Mouse (Mus musculus): ENCODE measurements at regions not wholly inside any gene's neighbourhood (a gene's known extent, or its start where the extent isn't known, plus 50 kb on each side); places are given as distances from the start of the nearest gene placed in this dataset.
"Not testable (repeated sequence)": the region's sequence is repeated elsewhere in the genome, so short reads cannot be mapped to it uniquely, and the experiment has no call there.

DNA sequence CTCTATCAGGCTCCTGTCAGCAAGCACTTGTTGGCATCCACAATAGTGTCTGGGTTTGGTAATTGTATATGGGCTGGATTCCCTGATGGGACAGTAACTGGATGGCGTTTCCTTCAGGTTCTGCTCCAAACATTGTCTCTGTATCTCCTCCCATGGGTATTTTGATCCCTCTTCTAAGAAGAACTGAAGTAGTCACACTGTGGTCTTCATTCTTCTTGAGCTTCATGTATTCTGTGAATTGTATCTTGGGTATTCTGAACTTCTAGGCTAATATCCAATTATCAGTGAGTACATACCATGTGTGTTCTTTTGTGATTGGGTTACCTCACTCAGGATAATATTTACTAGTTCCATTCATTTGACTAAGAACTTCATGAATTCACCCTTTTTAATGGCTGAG, 119.2 kb upstream of the Gm21119 start:
- DNase-seq; intact Hi-C loops (cut with DNase I; ENCODE audit: low total_unique reads): not testable (repeated sequence)

DNA sequence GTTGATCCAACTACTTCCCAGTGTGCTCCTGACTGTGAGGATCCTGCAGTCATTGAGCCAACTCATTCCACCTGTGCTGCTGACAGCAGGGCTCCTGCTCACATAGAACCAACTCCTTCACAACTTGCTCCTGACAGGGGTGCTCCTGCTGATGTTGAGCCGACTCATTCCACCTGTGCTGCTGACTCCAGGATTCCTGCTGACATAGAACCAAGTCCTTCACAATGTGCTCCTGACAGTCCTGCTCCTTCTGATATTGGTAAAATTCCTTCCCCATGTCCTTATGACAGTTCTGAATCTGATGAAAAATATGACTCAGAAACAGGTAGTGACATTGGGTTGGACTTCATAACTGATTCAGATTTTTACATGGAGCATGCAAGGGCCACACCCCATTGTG, 100.8 kb upstream of the Gm21119 start:
- DNase-seq; intact Hi-C loops (cut with DNase I; ENCODE audit: low total_unique reads): not testable (repeated sequence)

DNA sequence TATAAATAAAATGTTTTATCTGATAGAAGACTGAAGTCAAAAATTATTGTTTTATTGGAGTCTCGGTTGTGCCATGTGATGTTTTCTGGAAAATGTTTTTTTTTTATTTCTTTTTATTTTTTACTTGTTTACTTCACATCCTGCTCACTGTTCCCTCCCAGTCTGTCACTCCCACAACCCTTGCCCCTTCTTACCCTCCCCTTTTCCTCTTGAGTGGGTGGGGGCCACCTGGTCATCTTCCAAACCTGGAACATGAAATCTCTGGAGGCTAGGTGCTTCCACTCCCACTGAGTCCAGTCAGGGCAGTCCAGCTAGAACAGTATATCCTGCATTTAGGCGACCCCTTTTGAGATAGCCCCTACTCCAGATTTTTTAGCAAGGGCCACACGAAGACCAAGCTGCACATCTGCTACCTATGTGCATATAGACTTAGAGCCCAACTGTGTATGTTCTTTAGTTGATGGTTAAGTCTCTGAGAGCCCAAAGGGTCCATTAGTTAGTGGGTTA, 98.3 kb upstream of the Gm21119 start:
- DNase-seq; intact Hi-C loops (cut with DNase I; ENCODE audit: low total_unique reads): not testable (repeated sequence)

DNA sequence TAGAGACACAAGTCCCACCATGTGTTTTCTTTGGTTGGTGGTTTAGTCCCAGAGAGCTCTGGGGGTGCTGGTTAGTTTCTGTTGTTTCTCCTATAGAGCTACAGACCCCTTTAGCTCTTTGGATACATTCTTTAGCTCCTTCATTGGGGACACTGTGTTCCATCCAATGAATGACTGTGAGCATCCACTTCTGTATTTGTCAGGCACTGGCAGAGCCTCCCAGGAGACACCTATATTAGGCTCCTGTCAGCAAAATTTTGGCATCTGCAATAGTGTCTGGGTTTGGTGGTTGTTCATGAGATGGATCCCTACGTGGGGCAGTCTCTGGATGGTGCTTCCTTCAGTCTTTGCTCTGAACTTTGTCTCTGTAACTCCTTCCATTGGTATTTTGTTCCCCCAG, 97.2 kb upstream of the Gm21119 start:
- intact Hi-C loops (cut with DNase I; ENCODE audit: low total_unique reads); DNase-seq: not testable (repeated sequence)

- DNase-seq; intact Hi-C loops (cut with DNase I; ENCODE audit: low total_unique reads): not testable (repeated sequence)
These were observed 90.2 kb upstream of the Gm21119 start for GRCm38 (mm10) chr8:20524539-20524938.

GRCm38 (mm10) chr8:20529048-20529447, 85.7 kb upstream of the Gm21119 start:
- intact Hi-C loops (cut with DNase I; ENCODE audit: low total_unique reads); DNase-seq: not testable (repeated sequence)

- DNase-seq; intact Hi-C loops (cut with DNase I; ENCODE audit: low total_unique reads): not testable (repeated sequence)
These were observed 75.7 kb upstream of the Gm21119 start for GRCm38 (mm10) chr8:20539031-20539430.

DNA sequence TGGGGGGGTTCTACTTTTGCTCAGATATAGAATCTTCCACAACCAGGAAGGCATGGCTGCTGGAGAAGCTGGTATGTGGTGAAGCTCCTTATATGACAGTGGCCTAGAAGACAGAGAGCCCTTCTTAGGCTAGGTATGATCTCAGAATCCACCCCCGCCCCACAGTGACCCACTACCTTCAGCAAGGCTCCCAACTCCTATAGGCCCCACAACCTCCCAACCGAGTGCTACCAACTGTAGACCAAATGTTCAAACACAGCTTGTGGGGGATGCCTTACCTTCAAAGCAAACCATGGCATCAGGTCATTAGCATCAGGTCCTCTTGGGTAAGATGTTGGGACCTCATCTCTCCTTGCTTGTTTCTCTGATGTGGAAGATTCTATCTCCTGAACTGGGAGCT, 70.6 kb upstream of the Gm21119 start:
- intact Hi-C loops (cut with DNase I; ENCODE audit: low total_unique reads); DNase-seq: not testable (repeated sequence)

DNA sequence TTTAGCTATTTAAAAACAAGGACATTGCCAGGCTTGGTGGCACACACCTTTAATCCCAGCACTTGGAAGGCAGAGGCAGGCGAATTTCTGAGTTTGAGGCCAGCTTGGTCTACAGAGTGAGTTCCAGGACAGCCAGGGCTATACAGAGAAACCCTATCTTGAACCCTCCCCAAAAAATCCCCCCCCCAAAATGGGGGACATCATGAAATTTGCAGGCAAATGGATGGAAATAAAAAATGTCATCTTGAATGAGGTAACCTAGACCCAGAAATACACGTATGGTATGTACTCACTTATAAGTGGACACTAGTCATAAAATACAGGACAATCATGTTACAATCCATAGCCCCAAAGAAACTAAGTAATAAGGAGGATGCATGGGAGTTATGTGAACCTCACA, 69.4 kb upstream of the Gm21119 start:
- DNase-seq; intact Hi-C loops (cut with DNase I; ENCODE audit: low total_unique reads): not testable (repeated sequence)

- intact Hi-C loops (cut with DNase I; ENCODE audit: low total_unique reads); DNase-seq: not testable (repeated sequence)
These were observed 68.3 kb upstream of the Gm21119 start for GRCm38 (mm10) chr8:20546401-20546800.

DNA sequence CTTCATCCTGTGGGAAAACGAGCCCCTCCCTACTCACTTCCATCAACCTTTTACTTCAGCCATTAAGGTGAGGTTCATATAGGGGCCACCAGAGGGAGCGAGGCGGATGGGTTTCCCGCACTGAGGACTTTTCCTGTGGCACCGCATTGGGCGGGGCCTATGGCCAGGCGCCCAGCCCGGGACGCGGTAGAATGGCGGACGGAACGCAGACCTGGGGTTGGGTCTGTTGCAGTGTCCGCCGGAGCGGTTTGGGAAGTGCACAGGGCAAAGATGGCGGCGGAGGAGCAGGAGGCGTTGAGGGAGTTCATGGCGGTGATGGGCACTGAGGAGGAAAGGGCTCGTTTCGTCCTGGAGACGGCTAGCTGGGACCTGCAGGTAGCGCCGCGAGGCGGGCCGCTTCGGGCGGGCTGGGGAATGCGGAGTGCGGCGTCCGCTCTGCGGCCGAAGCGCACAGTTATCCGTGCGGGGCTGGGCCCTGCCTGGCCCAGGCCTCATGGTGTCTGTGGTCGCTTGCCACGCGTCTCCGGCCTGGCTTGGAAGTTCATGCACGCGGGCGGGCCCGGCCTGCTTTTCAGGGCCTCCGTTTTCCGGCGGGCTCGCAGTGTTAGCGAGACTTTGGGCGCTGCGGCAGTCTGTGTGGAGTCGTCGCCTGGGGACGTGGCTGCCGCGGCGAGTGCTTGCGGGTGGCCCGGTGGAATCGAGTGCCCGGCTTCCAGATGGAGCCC, 64.5 kb upstream of the Gm21119 start:
- peak; percentile 74 for DNase-seq
- intact Hi-C loops (cut with DNase I; ENCODE audit: low total_unique reads): not testable (repeated sequence)

DNA sequence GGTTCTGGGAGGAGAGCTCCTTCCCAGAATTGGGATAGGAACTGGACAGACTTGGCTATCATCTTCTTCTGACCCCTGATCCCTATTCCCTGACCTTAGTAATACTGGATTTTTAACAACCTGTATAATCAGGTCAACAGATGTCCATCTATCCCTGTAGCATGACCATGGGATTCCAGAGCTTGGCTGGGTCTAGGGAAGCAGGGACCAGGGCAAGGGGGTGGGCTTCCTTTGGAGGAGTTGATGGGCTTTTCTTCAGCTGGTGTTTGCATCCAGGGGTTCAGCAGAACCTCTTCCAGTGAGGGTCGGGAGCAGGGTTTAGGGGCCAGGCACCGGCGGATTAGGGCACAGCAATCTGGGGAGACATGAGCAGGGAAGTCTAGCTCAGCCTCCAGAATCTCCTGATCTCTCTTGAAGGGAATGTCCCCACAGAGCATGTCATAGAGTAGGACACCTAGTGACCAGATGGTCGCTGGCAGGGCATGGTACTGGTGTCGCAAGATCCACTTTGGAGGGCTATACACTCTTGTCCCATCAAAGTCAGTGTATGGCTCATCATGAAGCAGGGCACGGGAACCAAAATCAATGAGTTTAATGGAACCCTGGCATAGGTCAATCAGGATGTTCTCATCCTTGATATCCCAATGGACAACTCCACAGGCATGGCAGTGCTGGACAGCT, 58.1 kb upstream of the Gm21119 start:
- intact Hi-C loops (cut with DNase I; ENCODE audit: low total_unique reads); DNase-seq: not testable (repeated sequence)

- intact Hi-C loops (cut with DNase I; ENCODE audit: low total_unique reads); DNase-seq: not testable (repeated sequence)
These were observed 57.5 kb upstream of the Gm21119 start for GRCm38 (mm10) chr8:20557184-20557583.

DNA sequence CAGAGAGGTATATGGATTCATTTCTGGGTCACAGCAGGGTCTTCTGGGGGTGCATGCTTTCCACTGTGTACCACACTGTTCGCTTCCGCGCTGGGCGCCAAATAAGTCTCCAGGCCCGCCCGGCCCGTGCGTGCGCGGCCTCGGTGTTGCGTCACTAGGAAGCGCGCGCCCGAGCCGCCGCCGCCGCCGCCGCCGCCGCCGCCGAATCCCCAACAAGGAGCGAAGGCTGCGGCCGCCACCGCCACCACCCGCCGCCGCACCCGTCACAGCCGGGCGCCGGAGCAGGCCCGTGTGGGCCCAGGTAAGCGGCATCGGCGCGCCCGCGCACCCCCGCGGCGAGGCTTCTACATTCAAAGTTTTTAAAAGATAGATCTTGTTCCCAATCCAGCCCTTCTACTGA, 57.1 kb upstream of the Gm21119 start:
- peak; percentile 18 for DNase-seq
- intact Hi-C loops (cut with DNase I; ENCODE audit: low total_unique reads): not testable (repeated sequence)

All from gastrocnemius, postnatal 14 days (tissue).